Mouse (Mus musculus) midbrain, embryonic 10.5 days (tissue): ENCODE results near the gene Ceacam20. TPM values are rescaled to one million over a fixed set of nuclear protein-coding genes. Genes with fewer than 3 reads are reported as not detected.
A peak's percentile ranks its signal among the peaks of the same experiment; 100 is the strongest.

ENCODE experiments used
- DNase-seq: peaks from one replicate; pipeline ENCODE4 v3.0.0-alpha.2; 2017; ENCODE audit warnings: low spot score
- H3K27ac ChIP-seq: fragments of 300-500 bp; sonication (generic); replicated peaks from 2 replicates; pipeline ENCODE4 v1.5.1; 2016; ENCODE audit warnings: mild to moderate bottlenecking
- H3K27me3 ChIP-seq: fragments of 300-500 bp; sonication (generic); 2 replicates; pipeline ENCODE4 v1.6.1; 2016; ENCODE audit warnings: low read depth, mild to moderate bottlenecking; ENCODE audit not compliant: poor library complexity, severe bottlenecking
- H3K36me3 ChIP-seq: fragments of 300-500 bp; sonication (generic); 2 replicates; pipeline ENCODE4 v1.6.1; 2016; ENCODE audit warnings: mild to moderate bottlenecking, moderate library complexity
- H3K4me1 ChIP-seq: fragments of 300-500 bp; sonication (generic); 2 replicates; pipeline ENCODE4 v1.6.1; 2016
- H3K4me3 ChIP-seq: fragments of 300-500 bp; sonication (generic); 2 replicates; pipeline ENCODE4 v1.5.1; 2016; ENCODE audit warnings: mild to moderate bottlenecking, moderate library complexity
- H3K9me3 ChIP-seq: fragments of 300-500 bp; sonication (generic); replicated peaks from 2 replicates; pipeline ENCODE4 v1.6.1; 2016; ENCODE audit warnings: mild to moderate bottlenecking
- WGBS: fragments of 180-500 bp; shearing (Covaris S2); methylation state at CpG from one replicate; pipeline ENCODE4 v1.1.7; 2016; 5-methylcytosine and 5-hydroxymethylcytosine counted together
- polyA plus RNA-seq: library from polyadenylated mRNA; unstranded; fragments of >200 nt; fragmentation: Nextera tagmentation; extraction: Ambion mirVana; gene quantifications from 2 replicates; pipeline ENCODE4 v1.2.1, GENCODE M21; 2016

Gene Ceacam20
- polyA plus RNA-seq, 1 experiment from 2014 or later: not detected

GRCm38 (mm10) chr7:19935171-19935751 is 30.0 kb upstream of the Ceacam20 start:
- Histone ChIP-seq H3K4me3 (no peak overlapping the region), H3K36me3 (no peaks in the 10 kb centered on the region), H3K4me1 (peaks cover 11% of the 10 kb centered on the region), H3K9me3 (no peaks in the 10 kb centered on the region; the same call in 1 of the 2 replicates), H3K27me3 (peaks cover 6% of the 10 kb centered on the region; the same call in 1 of the 2 replicates), H3K27ac (no peak overlapping the region)
- WGBS: 84% methylated on average over 20 of the region's 20 CpGs
- DNase-seq: no peak

- Histone ChIP-seq H3K27ac (no peak overlapping the region), H3K27me3 (peaks cover 6% of the 10 kb centered on the region; the same call in 1 of the 2 replicates), H3K4me3 (no peak overlapping the region), H3K9me3 (no peaks in the 10 kb centered on the region; the same call in 1 of the 2 replicates), H3K4me1 (peaks cover 11% of the 10 kb centered on the region), H3K36me3 (no peaks in the 10 kb centered on the region)
- WGBS: 86% methylated on average over 6 of the region's 6 CpGs
- DNase-seq: no peak
These were observed 29.3 kb upstream of the Ceacam20 start for GRCm38 (mm10) chr7:19935961-19936360.

- Histone ChIP-seq H3K27me3 (peaks cover 2% of the 10 kb centered on the region; the same call in 1 of the 2 replicates), H3K4me3 (no peak overlapping the region), H3K36me3 (no peaks in the 10 kb centered on the region), H3K27ac (no peak overlapping the region), H3K4me1 (peaks cover 10% of the 10 kb centered on the region), H3K9me3 (no peaks in the 10 kb centered on the region; the same call in 1 of the 2 replicates)
- 86% methylated on average over 11 of the region's 11 CpGs for WGBS
- DNase-seq: no peak
These were observed 27.9 kb upstream of the Ceacam20 start for GRCm38 (mm10) chr7:19937229-19937821.

- no peak for DNase-seq
- Histone ChIP-seq H3K27me3 (no peaks in the 10 kb centered on the region), H3K4me3 (no peak overlapping the region), H3K27ac (no peak overlapping the region), H3K4me1 (no peaks in the 10 kb centered on the region; the same call in 1 of the 2 replicates), H3K9me3 (peaks cover 3% of the 10 kb centered on the region; the same call in 1 of the 2 replicates), H3K36me3 (no peaks in the 10 kb centered on the region)
- 74% methylated on average over 10 of the region's 12 CpGs for WGBS
These were observed 25.5 kb upstream of the Ceacam20 start for GRCm38 (mm10) chr7:19939555-19940235.

- no peak overlapping the region for H3K4me3 ChIP-seq
- 67% methylated on average over 5 of the region's 6 CpGs for WGBS
- DNase-seq: no peak
- no peaks in the 10 kb centered on the region for H3K36me3 ChIP-seq
- no peaks in the 10 kb centered on the region for H3K27me3 ChIP-seq
- no peaks in the 10 kb centered on the region; the same call in 1 of the 2 replicates for H3K4me1 ChIP-seq
- H3K9me3 ChIP-seq: peaks cover 3% of the 10 kb centered on the region; the same call in 1 of the 2 replicates
- no peak overlapping the region for H3K27ac ChIP-seq
These were observed 25.0 kb upstream of the Ceacam20 start for GRCm38 (mm10) chr7:19940256-19940655.

- no peak for DNase-seq
- Histone ChIP-seq H3K4me1 (no peaks in the 10 kb centered on the region; the same call in 1 of the 2 replicates), H3K36me3 (no peaks in the 10 kb centered on the region), H3K9me3 (peaks cover 7% of the 10 kb centered on the region; the same call in 1 of the 2 replicates), H3K27ac (no peak overlapping the region), H3K27me3 (no peaks in the 10 kb centered on the region), H3K4me3 (no peak overlapping the region)
- 94% methylated on average over 8 of the region's 8 CpGs for WGBS
These were observed 20.5 kb upstream of the Ceacam20 start for GRCm38 (mm10) chr7:19944709-19945108.

- Histone ChIP-seq H3K9me3 (peaks cover 7% of the 10 kb centered on the region; the same call in 1 of the 2 replicates), H3K36me3 (no peaks in the 10 kb centered on the region), H3K4me1 (peaks cover 3% of the 10 kb centered on the region; the same call in 1 of the 2 replicates), H3K27ac (no peak overlapping the region), H3K4me3 (no peak overlapping the region), H3K27me3 (no peaks in the 10 kb centered on the region)
- DNase-seq: no peak
- 89% methylated on average over 5 of the region's 5 CpGs for WGBS
These were observed 20.0 kb upstream of the Ceacam20 start for GRCm38 (mm10) chr7:19945201-19945600.

GRCm38 (mm10) chr7:19945821-19946515 is 19.2 kb upstream of the Ceacam20 start:
- peaks cover 7% of the 10 kb centered on the region; the same call in 1 of the 2 replicates for H3K9me3 ChIP-seq
- no peak overlapping the region for H3K4me3 ChIP-seq
- H3K4me1 ChIP-seq: peaks cover 9% of the 10 kb centered on the region; the same call in 1 of the 2 replicates
- WGBS: 85% methylated on average over 13 of the region's 13 CpGs
- no peaks in the 10 kb centered on the region for H3K27me3 ChIP-seq
- H3K36me3 ChIP-seq: no peaks in the 10 kb centered on the region
- no peak for DNase-seq
- H3K27ac ChIP-seq: no peak overlapping the region

- Histone ChIP-seq H3K27me3 (no peaks in the 10 kb centered on the region), H3K36me3 (no peaks in the 10 kb centered on the region), H3K4me3 (no peak overlapping the region), H3K27ac (no peak overlapping the region), H3K4me1 (peaks cover 29% of the 10 kb centered on the region), H3K9me3 (0 out of 2 replicates have a peak, but pooled peaks cover 3% of the 10 kb centered on the region)
- 82% methylated on average over 12 of the region's 12 CpGs for WGBS
- DNase-seq: no peak
These were observed 16.3 kb upstream of the Ceacam20 start for GRCm38 (mm10) chr7:19948956-19949355.

GRCm38 (mm10) chr7:19949996-19950395 is 15.2 kb upstream of the Ceacam20 start:
- no peak for DNase-seq
- Histone ChIP-seq H3K4me3 (no peak overlapping the region), H3K27ac (no peak overlapping the region), H3K4me1 (peaks cover 29% of the 10 kb centered on the region), H3K27me3 (no peaks in the 10 kb centered on the region), H3K9me3 (0 out of 2 replicates have a peak, but pooled peaks cover 3% of the 10 kb centered on the region), H3K36me3 (no peaks in the 10 kb centered on the region)
- 65% methylated on average over 10 of the region's 10 CpGs for WGBS

- H3K27ac ChIP-seq: peak within 1 kb of the TSS; percentile 76
- H3K4me1 ChIP-seq: peaks cover 29% of the 10 kb centered on the region
- H3K36me3 ChIP-seq: no peaks in the 10 kb centered on the region
- H3K9me3 ChIP-seq: 0 out of 2 replicates have a peak, but pooled peaks cover 1% of the 10 kb centered on the region
- no peak for DNase-seq
- 54% methylated on average over 9 of the region's 9 CpGs for WGBS
- H3K27me3 ChIP-seq: no peaks in the 10 kb centered on the region
- no peak within 1 kb of the TSS for H3K4me3 ChIP-seq
These were observed 14.6 kb upstream of the Ceacam20 start, which contains the start of gene Igsf23 for GRCm38 (mm10) chr7:19950589-19950988. TSS of gene Igsf23 (minus strand) at chr7:19950756.

- H3K27me3 ChIP-seq: no peaks in the 10 kb centered on the region
- DNase-seq: peak; percentile 74
- 50% methylated on average over 10 of the region's 10 CpGs for WGBS
- peaks cover 29% of the 10 kb centered on the region for H3K4me1 ChIP-seq
- H3K9me3 ChIP-seq: no peaks in the 10 kb centered on the region
- no peak overlapping the region for H3K4me3 ChIP-seq
- H3K27ac ChIP-seq: peak overlapping the region; percentile 76
- no peaks in the 10 kb centered on the region for H3K36me3 ChIP-seq
These were observed 12.8 kb upstream of the Ceacam20 start for GRCm38 (mm10) chr7:19952320-19952986.
